Mouse (Mus musculus): ENCODE measurements around the gene E130114P18Rik. TPM values are rescaled to one million over a fixed set of nuclear protein-coding genes. Genes with fewer than 3 reads are reported as not detected.
A peak's percentile ranks its signal among the peaks of the same experiment; 100 is the strongest.

Gene E130114P18Rik
- polyA plus RNA-seq, 1 experiment from 2014 or later, result 37.0 TPM

- no peak overlapping the region; the same call in 1 of the 2 replicates for H3K27ac ChIP-seq
- no peak overlapping the region for H3K9ac ChIP-seq
- H3K4me2 ChIP-seq, result no peak overlapping the region
- H3K36me3 ChIP-seq, result 0 out of 2 replicates have a peak, but pooled peaks cover 3% of the 10 kb centered on the region
- H3K4me1 ChIP-seq (replicated peaks), result peaks cover 26% of the 10 kb centered on the region
- no peaks in the 10 kb centered on the region for H3K9me3 ChIP-seq
- no peaks in the 10 kb centered on the region for H3K27me3 ChIP-seq
- 77% methylated on average over 10 of the region's 10 CpGs for WGBS
- ATAC-seq (ENCODE audit: low FRiP score), result no peak
- H3K4me3 ChIP-seq, result no peak overlapping the region
These were observed 18.6 kb upstream of the E130114P18Rik start for GRCm38 (mm10) chr4:97796505-97796904.

- H3K9ac ChIP-seq, result no peak overlapping the region
- H3K4me3 ChIP-seq, result no peak overlapping the region
- no peaks in the 10 kb centered on the region for H3K27me3 ChIP-seq
- H3K4me2 ChIP-seq, result 0 out of 2 replicates have a peak overlapping the region, but pooled peaks have one; percentile 9
- peaks cover 26% of the 10 kb centered on the region for H3K4me1 ChIP-seq (replicated peaks)
- H3K9me3 ChIP-seq, result no peaks in the 10 kb centered on the region
- peak overlapping the region; percentile 55 for H3K27ac ChIP-seq
- ATAC-seq (ENCODE audit: low FRiP score), result no peak
- WGBS, result 65% methylated on average over 5 of the region's 5 CpGs
- 0 out of 2 replicates have a peak, but pooled peaks cover 3% of the 10 kb centered on the region for H3K36me3 ChIP-seq
These were observed 18.1 kb upstream of the E130114P18Rik start for GRCm38 (mm10) chr4:97795957-97796356.

- no peak for ATAC-seq (ENCODE audit: low FRiP score)
- no peaks in the 10 kb centered on the region for H3K27me3 ChIP-seq
- no peaks in the 10 kb centered on the region for H3K36me3 ChIP-seq
- H3K4me2 ChIP-seq, result no peak overlapping the region
- H3K4me1 ChIP-seq (replicated peaks), result peaks cover 30% of the 10 kb centered on the region
- H3K9me3 ChIP-seq, result no peaks in the 10 kb centered on the region
- H3K27ac ChIP-seq, result no peak overlapping the region
- WGBS, result 87% methylated on average over 4 of the region's 4 CpGs
- H3K9ac ChIP-seq, result no peak overlapping the region
- no peak overlapping the region for H3K4me3 ChIP-seq
These were observed 17.0 kb upstream of the E130114P18Rik start for GRCm38 (mm10) chr4:97794865-97795264.

GRCm38 (mm10) chr4:97793931-97794330 lies 16.1 kb upstream of the E130114P18Rik start:
- no peak for ATAC-seq (ENCODE audit: low FRiP score)
- Histone ChIP-seq H3K4me1 (replicated peaks) (peaks cover 39% of the 10 kb centered on the region), H3K9me3 (no peaks in the 10 kb centered on the region), H3K27me3 (no peaks in the 10 kb centered on the region), H3K27ac (no peak overlapping the region), H3K4me2 (peak overlapping the region; percentile 26; the same call in 1 of the 2 replicates), H3K4me3 (no peak overlapping the region), H3K36me3 (no peaks in the 10 kb centered on the region), H3K9ac (no peak overlapping the region)
- WGBS, result 60% methylated on average over 10 of the region's 10 CpGs

- no peak overlapping the region for H3K4me2 ChIP-seq
- peaks cover 2% of the 10 kb centered on the region for H3K36me3 ChIP-seq
- H3K27me3 ChIP-seq, result no peaks in the 10 kb centered on the region
- H3K4me3 ChIP-seq, result no peak overlapping the region
- H3K9ac ChIP-seq, result no peak overlapping the region
- peaks cover 40% of the 10 kb centered on the region for H3K4me1 ChIP-seq (replicated peaks)
- ATAC-seq (ENCODE audit: low FRiP score), result no peak
- H3K27ac ChIP-seq, result 0 out of 2 replicates have a peak overlapping the region, but pooled peaks have one; percentile 30
- WGBS, result 64% methylated on average over 4 of the region's 4 CpGs
- no peaks in the 10 kb centered on the region for H3K9me3 ChIP-seq
These were observed 10.7 kb upstream of the E130114P18Rik start for GRCm38 (mm10) chr4:97788537-97788936.

- peaks cover 40% of the 10 kb centered on the region for H3K4me1 ChIP-seq (replicated peaks)
- no peak for ATAC-seq (ENCODE audit: low FRiP score)
- 78% methylated on average over 3 of the region's 3 CpGs for WGBS
- no peaks in the 10 kb centered on the region for H3K9me3 ChIP-seq
- no peaks in the 10 kb centered on the region for H3K27me3 ChIP-seq
- no peak overlapping the region for H3K9ac ChIP-seq
- H3K36me3 ChIP-seq, result peaks cover 9% of the 10 kb centered on the region
- H3K4me3 ChIP-seq, result no peak overlapping the region
- 0 out of 2 replicates have a peak overlapping the region, but pooled peaks have one; percentile 2 for H3K4me2 ChIP-seq
- no peak overlapping the region for H3K27ac ChIP-seq
These were observed 9.6 kb upstream of the E130114P18Rik start for GRCm38 (mm10) chr4:97787515-97787914.

GRCm38 (mm10) chr4:97786571-97786970 lies 8.7 kb upstream of the E130114P18Rik start:
- Histone ChIP-seq H3K36me3 (peaks cover 9% of the 10 kb centered on the region), H3K27me3 (no peaks in the 10 kb centered on the region), H3K27ac (no peak overlapping the region), H3K4me2 (no peak overlapping the region), H3K9ac (no peak overlapping the region), H3K4me1 (replicated peaks) (peaks cover 40% of the 10 kb centered on the region), H3K4me3 (no peak overlapping the region), H3K9me3 (no peaks in the 10 kb centered on the region)
- ATAC-seq (ENCODE audit: low FRiP score), result no peak
- WGBS, result 58% methylated on average over 8 of the region's 8 CpGs

GRCm38 (mm10) chr4:97785547-97786271 lies 7.8 kb upstream of the E130114P18Rik start:
- no peak overlapping the region for H3K9ac ChIP-seq
- H3K4me2 ChIP-seq, result 0 out of 2 replicates have a peak overlapping the region, but pooled peaks have one; percentile 23
- ATAC-seq (ENCODE audit: low FRiP score), result no peak
- peaks cover 40% of the 10 kb centered on the region for H3K4me1 ChIP-seq (replicated peaks)
- 73% methylated on average over 8 of the region's 8 CpGs for WGBS
- H3K27ac ChIP-seq, result no peak overlapping the region
- no peak overlapping the region for H3K4me3 ChIP-seq
- H3K27me3 ChIP-seq, result no peaks in the 10 kb centered on the region
- H3K36me3 ChIP-seq, result peaks cover 9% of the 10 kb centered on the region
- H3K9me3 ChIP-seq, result no peaks in the 10 kb centered on the region

- Histone ChIP-seq H3K36me3 (peaks cover 9% of the 10 kb centered on the region), H3K9ac (no peak overlapping the region), H3K9me3 (no peaks in the 10 kb centered on the region), H3K27me3 (0 out of 2 replicates have a peak, but pooled peaks cover 5% of the 10 kb centered on the region), H3K4me3 (no peak overlapping the region), H3K27ac (no peak overlapping the region), H3K4me2 (peak overlapping the region; percentile 18; the same call in 1 of the 2 replicates), H3K4me1 (replicated peaks) (peaks cover 29% of the 10 kb centered on the region)
- no peak for ATAC-seq (ENCODE audit: low FRiP score)
- WGBS, result 72% methylated on average over 11 of the region's 11 CpGs
These were observed 6.4 kb upstream of the E130114P18Rik start for GRCm38 (mm10) chr4:97784236-97784635.

GRCm38 (mm10) chr4:97783073-97783879 lies 5.4 kb upstream of the E130114P18Rik start:
- no peak for ATAC-seq (ENCODE audit: low FRiP score)
- peaks cover 23% of the 10 kb centered on the region for H3K4me1 ChIP-seq (replicated peaks)
- H3K27ac ChIP-seq, result no peak overlapping the region
- 0 out of 2 replicates have a peak, but pooled peaks cover 7% of the 10 kb centered on the region for H3K27me3 ChIP-seq
- 94% methylated on average over 26 of the region's 26 CpGs for WGBS
- no peak overlapping the region for H3K4me3 ChIP-seq
- H3K4me2 ChIP-seq, result 0 out of 2 replicates have a peak overlapping the region, but pooled peaks have one; percentile 36
- no peak overlapping the region for H3K9ac ChIP-seq
- H3K36me3 ChIP-seq, result peaks cover 9% of the 10 kb centered on the region
- no peaks in the 10 kb centered on the region for H3K9me3 ChIP-seq

- Histone ChIP-seq H3K27ac (no peak overlapping the region), H3K36me3 (peaks cover 9% of the 10 kb centered on the region), H3K9ac (no peak overlapping the region), H3K4me2 (peak overlapping the region; percentile 36; the same call in 1 of the 2 replicates), H3K4me3 (no peak overlapping the region), H3K4me1 (replicated peaks) (peaks cover 21% of the 10 kb centered on the region), H3K27me3 (0 out of 2 replicates have a peak, but pooled peaks cover 7% of the 10 kb centered on the region), H3K9me3 (no peaks in the 10 kb centered on the region)
- no peak for ATAC-seq (ENCODE audit: low FRiP score)
- 87% methylated on average over 6 of the region's 6 CpGs for WGBS
These were observed 4.6 kb upstream of the E130114P18Rik start for GRCm38 (mm10) chr4:97782497-97782896.

- Histone ChIP-seq H3K9ac (no peak overlapping the region), H3K4me2 (peak overlapping the region; percentile 36; the same call in 1 of the 2 replicates)
- WGBS, result 82% methylated on average over 3 of the region's 3 CpGs
These were observed 4.2 kb upstream of the E130114P18Rik start for GRCm38 (mm10) chr4:97782069-97782468.

More at GRCm38 (mm10) chr4:97782069-97782468, 4.2 kb upstream of the E130114P18Rik start:
- Histone ChIP-seq H3K4me3 (no peak overlapping the region; the same call in 1 of the 2 replicates), H3K27ac (no peak overlapping the region), H3K27me3 (peaks cover 8% of the 10 kb centered on the region; the same call in 1 of the 2 replicates), H3K36me3 (peaks cover 9% of the 10 kb centered on the region), H3K4me1 (replicated peaks) (peaks cover 18% of the 10 kb centered on the region), H3K9me3 (no peaks in the 10 kb centered on the region)
- no peak for ATAC-seq (ENCODE audit: low FRiP score)

All from hindbrain, embryonic 13.5 days (tissue).